Mouse (Mus musculus) layer of hippocampus, postnatal 14 days (tissue): ENCODE results near the gene Ablim1. TPM values are rescaled to one million over a fixed set of nuclear protein-coding genes. Genes with fewer than 3 reads are reported as not detected.

Experiments used
- DNase-seq, 2 experiments: peaks; one replicate each; pipeline ENCODE4 v3.0.0; 2021 to 2022; ENCODE audit warnings: low spot score in 2 of 2, mixed read lengths in 1 of 2
- total RNA-seq, 2 experiments: library from RNA; stranded (reverse); gene quantifications; 2 replicates each; pipeline ENCODE4 v1.2.3; 2021

Gene Ablim1
- total RNA-seq, 2 experiments from 2014 or later = 68.1 to 78.3 TPM

DNA sequence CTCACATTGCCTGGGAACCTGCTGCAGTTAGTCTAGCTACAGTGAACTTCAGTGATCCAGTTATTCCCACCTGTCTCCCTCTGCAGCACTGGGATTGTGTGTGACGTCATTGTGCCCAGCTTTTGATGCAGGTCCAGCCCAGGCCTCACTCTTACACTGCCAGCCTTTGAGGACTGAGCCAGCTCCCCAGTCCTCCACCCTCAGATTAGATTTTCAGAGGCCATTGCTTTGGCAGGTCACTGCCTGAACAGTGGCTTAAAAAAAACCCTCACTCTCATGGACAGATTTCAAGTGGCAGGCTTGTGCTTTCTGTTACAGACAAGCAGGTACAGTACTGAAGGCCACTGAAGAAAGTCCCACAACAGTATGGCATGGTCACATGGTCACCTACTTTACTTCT is 30.0 kb upstream of the Ablim1 start:
- DNase-seq = no peak

DNA sequence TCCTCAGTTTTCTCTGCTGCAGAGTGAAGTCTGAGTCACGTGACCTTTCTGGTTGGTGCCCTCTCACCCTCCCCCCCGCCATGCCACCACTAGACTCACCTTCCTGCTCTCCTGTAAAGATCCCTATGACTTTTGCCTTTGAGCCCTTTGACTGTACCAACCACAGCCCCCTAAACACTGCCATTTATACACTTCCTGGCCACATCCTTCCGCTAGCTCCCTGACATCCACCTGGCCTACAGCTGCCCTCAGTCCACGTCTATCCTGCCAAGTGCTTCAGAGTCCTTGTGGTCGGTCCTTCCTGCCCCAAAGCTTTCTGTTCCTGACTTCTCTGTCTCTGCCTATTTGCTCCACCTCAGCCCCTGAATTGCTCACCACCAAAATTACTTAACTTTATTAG is 29.1 kb upstream of the Ablim1 start:
- DNase-seq = no peak

DNA sequence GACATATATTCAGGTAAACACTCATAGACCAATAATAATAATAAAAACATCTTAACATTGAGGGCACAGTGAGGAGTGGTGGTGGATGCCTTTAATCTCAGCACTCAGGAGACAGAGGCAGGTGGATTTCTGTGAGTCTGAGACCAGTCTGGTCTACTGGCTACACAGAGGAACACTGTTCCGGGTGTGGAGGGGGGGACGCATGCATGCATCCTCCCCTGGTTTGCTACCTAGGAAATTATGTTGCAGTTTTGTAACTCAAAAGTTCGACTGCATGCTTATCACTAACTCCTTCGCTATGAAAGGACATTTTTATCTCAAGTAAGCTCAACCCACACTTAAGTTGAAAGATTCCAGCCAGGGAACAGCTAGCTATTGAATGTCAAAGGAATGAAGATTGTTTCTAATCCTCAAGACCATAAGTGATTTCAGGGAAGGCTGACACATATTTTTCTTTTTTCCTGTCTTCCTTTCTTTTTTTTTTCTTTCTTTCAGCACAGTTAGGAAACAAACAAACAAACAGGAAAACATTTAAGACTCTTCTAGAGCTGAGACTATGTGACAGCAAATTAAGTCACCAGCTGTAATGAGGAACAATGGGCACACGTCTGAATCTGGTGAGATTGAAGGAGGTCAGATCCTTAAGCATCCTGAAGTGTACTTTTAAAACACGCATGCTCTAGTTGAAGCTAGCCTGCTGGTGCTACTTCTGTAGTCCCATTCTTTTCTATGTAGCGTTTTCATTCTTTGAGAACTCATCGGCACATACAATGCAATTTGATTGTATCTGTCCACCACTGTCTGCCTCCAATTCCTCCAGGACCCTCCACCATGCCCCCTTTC is 26.4 kb upstream of the Ablim1 start:
- DNase-seq = no peak

DNA sequence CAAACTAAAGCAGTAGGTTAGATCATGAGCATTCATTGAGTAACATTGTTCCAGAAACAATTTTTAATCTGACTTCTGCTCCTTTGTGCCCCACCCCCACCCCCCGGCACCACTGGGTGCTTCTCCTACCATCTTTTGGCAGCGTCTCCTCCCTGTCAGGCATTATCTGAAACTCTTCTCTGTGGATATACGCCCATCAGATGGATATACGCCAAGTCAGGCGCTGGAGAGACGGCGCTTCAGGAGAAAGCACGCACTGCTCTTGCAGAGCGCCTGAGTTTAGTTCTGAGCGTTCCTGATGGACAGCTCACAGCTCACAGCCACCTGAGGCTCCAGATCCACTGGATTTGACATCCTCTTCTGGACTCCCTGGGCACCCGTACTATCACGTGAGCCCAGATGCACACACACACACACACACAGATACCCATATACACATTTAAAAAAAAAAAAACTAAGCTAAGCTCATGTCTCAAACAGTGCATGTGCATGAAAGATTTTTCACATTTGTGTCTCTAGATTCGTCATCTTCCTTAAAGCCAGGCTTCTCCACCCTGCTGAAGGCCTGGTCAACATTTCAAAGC is 24.7 kb upstream of the Ablim1 start:
- DNase-seq = no peak

DNA sequence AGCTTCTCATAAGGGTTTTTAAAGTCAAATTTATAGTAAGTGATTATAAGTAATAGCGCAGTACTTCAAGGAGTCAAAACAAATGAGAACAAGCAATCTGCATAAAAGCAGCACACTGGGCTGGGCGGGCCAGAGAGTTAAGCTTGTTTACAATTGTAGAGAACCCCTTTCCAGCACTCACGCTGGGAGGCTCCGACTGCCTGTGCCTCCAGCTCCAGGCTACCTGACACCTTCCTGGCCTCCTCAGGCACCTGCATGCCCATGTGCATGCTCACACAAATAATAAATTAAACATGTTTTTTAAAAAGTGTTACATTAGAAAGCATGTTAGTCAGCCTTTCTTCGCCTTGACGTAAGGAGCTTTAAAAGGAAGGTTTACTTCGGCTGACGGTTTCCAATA is 20.4 kb upstream of the Ablim1 start:
- no peak for DNase-seq

DNA sequence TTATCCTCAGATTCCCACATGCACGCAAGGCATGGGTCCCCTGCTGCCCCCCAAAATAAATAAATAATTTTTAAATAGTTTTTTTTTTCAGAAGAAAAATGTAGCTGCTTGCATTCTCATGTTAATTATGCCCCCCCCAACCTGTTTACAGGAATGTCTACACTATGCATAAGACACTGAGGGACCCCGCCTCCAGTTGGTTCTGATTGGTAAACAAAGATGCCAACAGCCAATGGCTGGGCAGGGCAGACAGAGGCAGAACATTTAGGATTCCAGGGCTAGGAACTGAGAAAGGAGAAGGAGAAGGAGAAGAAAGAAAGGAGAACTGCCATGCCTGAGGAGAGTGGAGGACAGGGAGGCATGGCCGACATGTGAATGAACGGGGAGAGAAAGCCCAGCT is 18.6 kb upstream of the Ablim1 start:
- no peak for DNase-seq

DNA sequence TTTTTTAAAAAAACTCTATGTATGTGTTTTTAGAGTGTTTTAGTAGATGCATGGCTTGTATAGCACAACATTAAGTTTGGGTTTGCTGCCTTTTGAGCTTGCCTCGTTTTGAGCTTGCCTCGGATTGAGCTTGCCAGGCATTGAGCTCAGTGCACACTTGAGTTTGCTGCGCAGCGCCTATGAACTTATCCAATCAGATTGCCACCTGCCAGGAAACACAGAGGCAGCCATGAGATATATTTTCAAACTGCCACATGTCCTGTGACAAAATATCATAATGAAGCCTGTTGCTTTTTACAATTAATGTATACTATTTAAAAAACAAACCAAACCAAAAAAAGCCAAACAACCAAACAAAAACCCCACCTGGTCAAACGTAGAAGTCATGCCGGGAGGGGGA is 16.5 kb upstream of the Ablim1 start:
- no peak for DNase-seq

DNA sequence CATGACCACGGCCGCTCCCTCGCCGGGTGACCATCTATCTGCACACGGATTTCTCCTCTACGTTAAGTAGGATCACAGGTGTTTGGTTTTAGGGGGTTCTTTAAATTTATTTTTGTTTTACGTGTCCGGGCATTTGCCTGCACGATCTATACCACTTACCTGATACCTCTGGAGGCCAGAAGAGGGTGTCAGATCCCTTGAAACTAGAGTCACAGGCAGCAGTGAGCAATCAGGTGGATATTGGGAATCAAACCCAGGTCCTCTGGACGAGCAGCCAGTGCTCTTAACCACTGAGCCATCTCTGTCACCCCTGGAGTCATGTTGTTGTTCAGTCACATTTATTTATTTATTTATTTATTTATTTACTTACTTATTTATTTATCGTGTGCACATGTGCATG is 15.6 kb upstream of the Ablim1 start:
- no peak for DNase-seq

DNA sequence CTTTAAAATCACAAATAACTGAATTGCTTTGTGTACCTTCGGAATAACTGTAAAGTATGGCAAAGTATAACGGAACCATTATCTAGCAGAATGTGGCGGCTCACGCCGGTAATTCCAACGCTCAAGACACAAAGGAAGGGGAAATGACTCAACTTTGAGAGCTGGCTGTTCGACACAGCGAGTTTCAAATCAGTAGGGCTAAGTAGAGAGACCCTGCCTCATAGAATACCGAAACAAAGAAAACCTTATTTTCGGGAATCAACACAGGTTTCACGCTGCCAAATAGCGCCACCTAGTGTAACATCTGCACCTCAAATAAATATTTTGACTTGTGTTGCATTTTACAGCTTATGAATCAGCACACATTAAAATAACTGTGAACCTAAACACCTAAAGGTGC is 14.1 kb upstream of the Ablim1 start:
- DNase-seq = peak in 1 of 2 experiments; percentile 48

DNA sequence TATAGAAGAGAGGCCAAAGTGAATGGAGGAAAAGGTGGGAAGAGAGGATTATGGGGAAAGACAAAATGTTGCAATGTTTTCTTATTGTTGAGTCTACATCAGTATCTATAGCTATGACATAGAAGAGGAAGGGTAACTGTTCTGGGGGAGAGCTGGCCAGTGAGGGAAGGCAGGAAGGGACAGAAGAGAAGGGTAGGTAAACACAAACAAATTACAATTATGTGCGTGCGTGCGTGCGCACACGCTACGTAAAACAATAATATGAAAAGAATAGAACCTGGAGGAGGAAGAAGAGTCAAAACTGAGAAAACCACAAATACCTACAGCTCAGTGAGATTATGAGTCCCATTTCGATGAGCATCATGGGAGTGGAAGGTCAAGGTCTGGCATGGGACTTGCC is 13.6 kb upstream of the Ablim1 start:
- DNase-seq = no peak

DNA sequence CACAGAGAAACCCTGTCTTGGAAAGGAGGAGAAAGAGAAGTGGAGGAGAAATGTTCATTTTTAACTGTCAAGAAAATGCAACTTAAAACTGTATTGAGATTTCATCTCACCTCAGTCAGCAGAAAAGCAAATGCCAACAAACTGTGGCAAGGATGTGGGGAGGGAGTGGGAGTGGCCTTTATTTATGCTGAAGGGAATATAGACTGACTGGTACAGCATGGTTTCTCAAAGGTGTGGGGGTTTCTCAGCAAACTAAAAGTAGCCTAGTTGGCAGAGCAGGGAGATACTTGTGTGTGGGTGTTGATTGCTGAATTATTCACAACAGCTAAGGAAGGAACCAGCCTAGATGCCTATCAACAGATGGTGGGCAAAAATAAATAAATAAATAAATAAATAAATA is 13.0 kb upstream of the Ablim1 start:
- no peak for DNase-seq

DNA sequence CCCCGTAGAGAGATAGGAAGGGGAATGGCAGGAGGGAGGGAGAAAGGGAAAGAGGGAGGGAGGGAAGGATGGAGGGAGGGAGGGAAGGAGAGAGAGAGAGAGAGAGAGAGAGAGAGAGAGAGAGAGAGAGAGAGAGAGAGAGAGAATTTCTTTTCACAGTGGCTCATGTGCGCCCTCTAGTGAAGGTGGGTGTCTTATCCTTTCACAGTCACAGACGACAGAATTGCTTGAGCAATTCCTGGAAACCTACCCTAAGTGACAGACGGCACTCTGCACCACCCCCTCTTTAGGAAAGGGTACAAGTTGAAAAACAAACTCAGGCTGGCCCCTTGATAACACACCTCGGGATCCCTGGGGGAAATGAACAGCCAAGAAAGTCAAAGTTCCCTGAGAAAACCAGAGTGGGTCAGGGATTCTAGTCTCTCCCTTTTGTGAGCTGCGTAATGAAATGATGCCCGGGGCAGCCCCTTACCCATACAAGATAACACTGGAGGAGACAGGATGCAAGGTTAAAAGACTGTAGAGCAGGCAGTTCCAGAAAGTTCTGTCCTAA is 11.1 kb upstream of the Ablim1 start:
- peak; percentile 70 to 76 for DNase-seq

DNA sequence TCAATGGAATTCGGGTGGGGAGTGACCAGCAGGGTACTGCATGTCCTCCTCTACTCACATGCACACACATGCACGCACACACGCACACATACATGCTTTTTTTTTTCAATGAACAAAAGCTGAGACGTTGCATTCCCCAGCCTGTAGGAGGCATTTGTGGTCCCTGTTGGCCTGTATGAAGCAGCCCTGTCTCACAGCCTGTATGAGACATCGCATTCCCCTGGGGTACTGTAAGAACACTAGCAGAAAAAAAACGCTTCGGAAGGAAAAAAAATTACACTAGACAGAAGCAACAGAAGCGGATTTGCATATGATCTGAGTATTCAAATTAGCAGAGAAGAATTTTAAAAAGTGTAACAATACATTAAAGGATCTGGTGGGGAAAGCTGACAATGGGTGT is 8.4 kb upstream of the Ablim1 start:
- no peak for DNase-seq

DNA sequence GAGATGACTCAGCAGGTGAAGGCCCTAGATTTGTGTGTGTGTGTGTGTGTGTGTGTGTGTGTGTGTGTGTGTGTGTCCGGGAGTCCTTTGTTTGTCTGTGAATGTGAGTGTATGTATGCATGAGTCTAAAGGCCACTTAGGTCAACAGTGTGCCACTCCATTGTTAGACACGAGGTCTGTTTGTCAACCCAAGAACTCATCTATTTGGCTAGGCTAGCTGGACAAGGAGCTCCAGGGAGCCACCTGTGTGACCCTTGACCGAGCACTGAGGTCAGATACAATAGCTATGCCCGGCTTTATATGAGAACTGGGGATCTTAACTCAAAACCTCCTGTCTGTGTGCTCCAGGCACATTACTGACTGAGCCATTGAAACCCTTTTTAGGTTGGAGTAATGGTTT is 7.8 kb upstream of the Ablim1 start:
- DNase-seq = no peak

DNA sequence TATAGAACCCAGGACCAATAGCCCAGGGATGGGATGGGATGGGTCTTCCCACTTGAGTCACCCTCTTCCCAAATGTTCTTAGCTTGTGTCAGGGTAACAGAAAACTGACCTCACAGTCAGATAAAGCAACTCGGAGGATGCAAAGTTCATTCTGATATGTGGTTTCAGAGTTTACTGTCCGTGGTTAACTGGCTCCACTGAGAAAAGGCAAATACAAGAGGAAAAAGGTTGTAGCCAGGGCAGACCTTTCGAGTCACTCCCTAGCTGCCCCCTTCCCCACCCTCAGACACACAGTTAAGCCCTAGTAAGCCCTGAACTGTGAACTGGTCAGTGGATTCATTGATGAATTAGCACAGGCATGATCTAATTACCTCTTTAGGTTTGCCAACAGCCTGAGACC is 7.1 kb upstream of the Ablim1 start:
- no peak for DNase-seq

DNA sequence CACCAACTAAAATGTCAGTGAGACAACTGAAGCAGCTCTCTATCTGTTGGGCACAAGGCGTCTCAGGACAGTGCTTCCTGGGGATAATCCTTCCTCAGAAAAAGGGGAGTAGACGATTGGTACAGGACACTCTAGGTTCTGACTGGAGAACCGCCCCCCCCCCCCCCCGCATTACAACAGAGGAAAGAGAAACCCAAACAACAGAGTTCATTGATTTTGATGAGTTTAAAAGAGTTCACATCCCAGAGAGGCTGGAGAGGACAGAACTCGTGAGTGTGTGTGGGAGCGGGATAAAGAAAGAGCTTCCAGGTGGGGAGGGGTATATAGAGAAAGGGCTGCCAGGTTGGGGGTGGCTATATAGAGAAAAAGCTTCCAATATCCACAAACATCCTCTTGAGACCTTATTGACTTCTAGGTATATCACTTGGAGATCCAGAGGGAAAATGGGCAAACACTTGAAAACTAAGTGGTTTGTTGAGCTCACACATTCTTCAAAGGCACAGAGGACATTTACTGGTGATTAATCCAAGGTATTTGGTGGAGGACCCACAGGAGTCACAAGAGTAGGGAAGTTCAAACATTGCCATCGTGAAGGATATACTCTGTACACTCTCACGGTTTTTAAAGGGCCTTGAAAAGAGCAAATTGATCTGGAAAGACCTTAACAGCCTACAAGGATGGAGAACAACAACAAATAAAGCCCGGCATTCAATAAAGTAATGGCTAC is 6.1 kb upstream of the Ablim1 start:
- no peak for DNase-seq

DNA sequence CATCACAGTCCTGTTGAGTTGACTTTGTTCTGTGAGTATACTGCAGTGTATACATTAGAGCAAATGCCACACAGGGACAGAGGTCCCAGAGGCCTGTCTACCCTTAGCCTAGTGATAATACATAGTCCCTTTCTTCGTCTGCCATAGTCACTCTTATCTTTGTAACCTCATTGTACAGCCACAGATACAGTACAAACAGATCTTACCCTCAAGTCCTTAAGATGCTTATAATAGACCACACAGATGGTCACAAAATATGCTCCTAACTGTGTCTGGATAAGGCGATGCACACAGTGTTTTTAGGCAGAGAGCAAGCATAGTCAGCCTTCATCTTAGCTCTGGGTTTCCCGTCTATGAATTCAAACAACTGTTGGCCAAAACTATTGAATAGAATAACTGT is 1.9 kb upstream of the Ablim1 start:
- no peak for DNase-seq

DNA sequence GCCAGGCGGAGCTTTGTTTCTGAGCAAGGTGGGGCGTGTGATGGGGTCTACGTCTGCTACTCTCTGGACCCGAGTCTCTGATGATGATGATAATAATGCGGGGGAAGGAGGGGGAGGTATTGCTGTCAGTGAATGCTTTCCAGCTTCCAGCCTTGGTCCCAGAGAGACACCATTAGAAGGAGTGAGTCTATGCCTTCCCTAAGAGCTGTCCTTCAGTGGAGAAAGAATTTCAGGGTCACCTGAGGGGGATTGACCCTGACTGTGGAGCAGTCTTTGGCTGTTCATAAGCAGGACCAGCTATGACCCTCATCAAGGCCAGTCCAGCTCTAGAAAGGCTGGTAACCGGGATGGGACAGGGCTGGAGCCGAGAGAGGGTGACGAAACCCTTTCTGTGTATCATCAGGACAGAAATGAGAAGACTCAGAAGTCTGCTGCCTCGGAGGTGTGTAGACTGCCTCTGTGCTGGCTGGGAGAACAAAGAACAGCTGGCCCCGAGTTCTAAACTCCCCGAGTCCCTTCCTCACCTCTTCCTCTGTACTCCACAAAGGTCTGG is 370 bp upstream of the Ablim1 start:
- DNase-seq = no peak

DNA sequence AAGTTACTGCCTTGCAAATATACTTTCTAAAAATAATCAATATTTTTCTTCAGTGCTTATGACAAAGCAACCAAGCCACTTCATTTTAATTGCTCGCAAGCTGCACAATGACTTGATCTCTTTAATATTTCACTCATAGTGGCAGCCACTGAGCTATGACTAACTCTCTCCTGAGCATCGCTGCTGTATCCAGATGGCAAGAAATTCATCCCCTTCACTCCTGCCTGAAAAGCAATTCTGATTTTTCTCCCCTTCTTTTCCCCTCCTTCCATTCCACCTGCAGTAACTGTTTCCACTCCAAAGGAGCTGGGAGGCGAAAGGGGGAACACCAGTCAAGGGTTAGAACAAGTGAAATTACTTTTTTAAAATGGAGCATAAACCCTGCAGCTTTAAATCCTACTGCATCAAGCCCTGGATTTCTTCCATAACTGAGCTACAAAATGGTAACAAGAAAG is 801 bp downstream of the Ablim1 start:
- peak in 1 of 2 experiments; percentile 20 for DNase-seq

DNA sequence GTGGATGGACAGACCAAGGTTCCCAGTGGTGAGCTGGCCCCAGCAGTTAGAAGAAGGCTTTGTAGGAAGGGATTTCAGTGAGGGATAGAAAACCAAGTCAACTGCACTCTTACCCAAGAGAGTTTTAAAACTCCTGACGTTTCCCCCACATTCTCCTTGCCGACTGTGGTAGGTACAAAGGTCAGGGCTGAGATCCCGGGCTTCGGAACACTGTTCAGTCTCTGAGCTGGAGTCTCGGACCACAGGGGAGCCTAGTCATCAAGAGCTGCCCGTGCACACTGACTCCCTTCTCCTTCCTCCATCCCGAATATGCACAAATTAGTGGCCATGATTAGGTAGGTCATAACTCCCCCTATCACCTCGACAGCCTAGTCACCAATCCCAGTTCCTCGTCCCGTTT is 1.5 kb downstream of the Ablim1 start:
- DNase-seq = no peak

DNA sequence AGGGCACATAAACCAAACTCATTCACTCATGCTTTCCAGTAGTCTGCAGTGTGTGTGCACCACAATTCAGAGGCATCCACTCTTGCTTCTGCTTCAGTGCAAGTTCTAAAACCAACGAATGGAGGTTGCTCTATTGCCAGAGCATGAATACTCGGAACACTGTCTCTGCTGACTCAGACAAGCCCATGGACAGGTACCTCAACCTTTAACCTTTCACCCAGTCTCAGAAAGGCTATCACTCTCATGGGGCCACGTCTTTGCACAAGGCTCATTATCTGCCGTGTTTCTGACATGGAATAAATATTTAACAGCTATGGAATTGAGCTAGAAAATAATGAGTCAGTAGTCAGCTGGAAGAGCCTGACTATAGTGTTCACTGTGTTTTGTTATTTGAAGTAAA is 4.7 kb downstream of the Ablim1 start:
- DNase-seq = no peak

DNA sequence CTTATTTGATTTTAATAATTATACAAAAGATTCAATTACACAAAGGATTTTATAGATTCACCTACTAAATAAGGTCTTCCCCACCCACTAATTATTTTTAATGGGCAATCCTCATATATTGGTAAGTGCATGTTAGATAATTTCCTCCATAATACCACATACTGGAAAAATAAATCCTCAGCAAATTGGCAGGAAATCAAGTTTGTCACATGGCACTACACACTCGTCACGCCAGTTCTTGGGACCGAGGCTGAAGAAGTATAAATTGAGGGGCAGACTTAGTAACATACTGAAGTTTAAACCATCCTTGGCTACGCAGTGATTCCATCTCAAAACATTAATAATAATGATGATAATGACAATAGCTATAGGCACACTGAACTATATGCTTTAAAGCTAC is 8.1 kb downstream of the Ablim1 start:
- no peak for DNase-seq
